Mouse (Mus musculus): ENCODE measurements around the gene Cbx2. TPM values are rescaled to one million over a fixed set of nuclear protein-coding genes. Genes with fewer than 3 reads are reported as not detected.

Gene Cbx2
- polyA plus RNA-seq, 1 experiment = 10.2 TPM

DNA sequence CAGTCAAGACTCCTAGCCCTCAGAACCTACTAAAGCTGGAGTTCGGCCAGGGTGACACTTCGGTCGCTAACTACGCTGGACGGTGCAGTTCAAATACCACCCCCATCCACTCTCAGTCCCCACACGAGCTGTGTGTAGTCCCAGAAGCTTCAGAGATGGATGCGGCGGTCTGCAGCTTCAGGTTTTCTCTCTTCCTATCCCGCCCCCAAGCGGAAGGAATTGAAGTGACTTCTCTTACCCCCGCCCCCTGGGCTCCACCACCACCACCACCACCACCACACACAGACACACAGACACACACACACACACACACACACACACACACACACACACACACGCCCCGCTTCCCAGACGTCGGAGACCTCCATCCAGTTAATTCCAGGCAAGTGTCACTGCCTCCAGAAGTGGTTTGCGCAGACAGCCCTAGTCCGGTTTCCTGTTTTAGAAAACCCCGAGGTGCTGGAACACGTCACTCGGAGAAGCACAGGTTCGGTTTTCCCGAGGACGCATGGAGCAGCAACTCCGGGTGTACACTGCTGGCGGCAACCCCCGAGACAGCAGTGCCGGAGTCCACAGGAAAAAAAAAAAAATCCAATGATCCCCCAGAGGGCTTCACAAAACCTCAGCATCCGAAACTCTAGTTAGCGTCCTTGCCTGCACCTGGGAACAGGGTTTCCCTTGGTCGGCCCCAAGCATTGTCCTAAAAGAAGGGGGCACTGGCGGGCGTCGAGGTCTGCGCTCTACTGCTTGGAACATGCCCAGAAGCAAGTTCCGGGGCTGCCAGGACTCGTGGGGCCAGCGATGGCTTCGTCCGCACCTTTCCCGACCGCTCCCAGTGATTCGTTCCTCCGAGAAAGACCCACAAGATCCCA lies 24.7 kb downstream of the Cbx2 start:
- no peaks in the 10 kb centered on the region for H3K79me2 ChIP-seq (ENCODE audit: control insufficient read depth, insufficient read depth)
- H3K36me3 ChIP-seq (ENCODE audit: control insufficient read depth, insufficient read depth) = no peaks in the 10 kb centered on the region
- peaks cover 37% of the 10 kb centered on the region for H3K27me3 ChIP-seq (ENCODE audit: control insufficient read depth, insufficient read depth, insufficient read length)
- H3K4me3 ChIP-seq = peak overlapping the region; percentile 12
- H3K4me2 ChIP-seq (ENCODE audit: low read depth) = peak overlapping the region; percentile 76
- no peak for TF ChIP-seq POLR2A (IDR thresholded peaks at IDR 0.05; ENCODE audit: insufficient read length, low read depth)
- no peak for TF ChIP-seq TCF12 (IDR thresholded peaks at IDR 0.05; ENCODE audit: insufficient read depth, poor library complexity, severe bottlenecking)
- TF ChIP-seq MYOD1 (IDR thresholded peaks at IDR 0.05; ENCODE audit: control insufficient read depth in 1 of 3, insufficient read length in 2 of 3, low read depth in 2 of 3) = no peak
- no peak for TF ChIP-seq USF1 (IDR thresholded peaks at IDR 0.05; ENCODE audit: low read depth)
- TF ChIP-seq TCF3 (IDR thresholded peaks at IDR 0.05; ENCODE audit: insufficient read length, low read depth) = no peak
- no peak for TF ChIP-seq SRF (IDR thresholded peaks at IDR 0.05; ENCODE audit: control insufficient read depth, insufficient read length, low read depth)
- no peak for TF ChIP-seq MYOG (IDR thresholded peaks at IDR 0.05; ENCODE audit: control insufficient read depth in 1 of 3, insufficient read depth in 1 of 3, insufficient read length in 2 of 3, low read depth in 2 of 3)
- no peak for TF ChIP-seq POLR2AphosphoS2 (IDR thresholded peaks at IDR 0.05; ENCODE audit: insufficient read length, low read depth)
- no peak overlapping the region for H3ac ChIP-seq (ENCODE audit: control insufficient read depth, insufficient read length)

DNA sequence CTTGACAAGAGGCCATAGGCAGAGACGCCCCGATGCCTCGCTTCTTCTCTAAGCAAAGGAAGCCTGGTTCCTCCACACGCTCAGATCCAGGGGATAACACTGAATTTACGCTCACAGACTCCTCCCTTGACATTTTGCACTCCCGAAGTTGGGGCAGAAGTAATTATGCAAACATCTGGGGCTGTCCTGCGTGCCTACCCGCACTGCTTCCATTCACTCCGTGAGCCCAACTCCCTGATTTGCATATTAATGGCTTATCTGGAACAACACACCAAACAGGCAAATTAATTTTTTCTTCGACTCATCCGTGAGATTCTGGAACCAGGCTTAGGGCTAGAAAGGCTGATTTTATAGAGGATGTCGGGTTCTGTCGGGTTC lies 25.4 kb downstream of the Cbx2 start:
- no peak overlapping the region for H3K4me2 ChIP-seq (ENCODE audit: low read depth)
- H3K79me2 ChIP-seq (ENCODE audit: control insufficient read depth, insufficient read depth) = no peaks in the 10 kb centered on the region
- no peak for TF ChIP-seq POLR2A (IDR thresholded peaks at IDR 0.05; ENCODE audit: insufficient read length, low read depth)
- TF ChIP-seq MAX (IDR thresholded peaks at IDR 0.05; ENCODE audit: low read depth) = no peak
- TF ChIP-seq POLR2AphosphoS2 (IDR thresholded peaks at IDR 0.05; ENCODE audit: insufficient read length, low read depth) = no peak
- TF ChIP-seq SRF (IDR thresholded peaks at IDR 0.05; ENCODE audit: control insufficient read depth, insufficient read length, low read depth) = no peak
- TF ChIP-seq REST (IDR thresholded peaks at IDR 0.05; ENCODE audit: insufficient read depth, insufficient read length) = no peak
- TF ChIP-seq TCF3 (IDR thresholded peaks at IDR 0.05; ENCODE audit: insufficient read length, low read depth) = no peak
- no peak for TF ChIP-seq USF1 (IDR thresholded peaks at IDR 0.05; ENCODE audit: low read depth)
- TF ChIP-seq E2F4 (IDR thresholded peaks at IDR 0.05; ENCODE audit: insufficient read depth) = no peak
- no peak for TF ChIP-seq TCF12 (IDR thresholded peaks at IDR 0.05; ENCODE audit: insufficient read depth, poor library complexity, severe bottlenecking)
- no peak for TF ChIP-seq MYOG (IDR thresholded peaks at IDR 0.05; ENCODE audit: control insufficient read depth in 1 of 3, insufficient read depth in 1 of 3, insufficient read length in 2 of 3, low read depth in 2 of 3)
- no peak for TF ChIP-seq MYOD1 (IDR thresholded peaks at IDR 0.05; ENCODE audit: control insufficient read depth in 1 of 3, insufficient read length in 2 of 3, low read depth in 2 of 3)
- TF ChIP-seq CEBPB (IDR thresholded peaks at IDR 0.05; ENCODE audit: insufficient read depth, poor library complexity, severe bottlenecking) = no peak
- H3K4me3 ChIP-seq = no peak overlapping the region
- no peak overlapping the region for H3ac ChIP-seq (ENCODE audit: control insufficient read depth, insufficient read length)
- no peaks in the 10 kb centered on the region for H3K36me3 ChIP-seq (ENCODE audit: control insufficient read depth, insufficient read depth)
- H3K27me3 ChIP-seq (ENCODE audit: control insufficient read depth, insufficient read depth, insufficient read length) = peaks cover 36% of the 10 kb centered on the region

DNA sequence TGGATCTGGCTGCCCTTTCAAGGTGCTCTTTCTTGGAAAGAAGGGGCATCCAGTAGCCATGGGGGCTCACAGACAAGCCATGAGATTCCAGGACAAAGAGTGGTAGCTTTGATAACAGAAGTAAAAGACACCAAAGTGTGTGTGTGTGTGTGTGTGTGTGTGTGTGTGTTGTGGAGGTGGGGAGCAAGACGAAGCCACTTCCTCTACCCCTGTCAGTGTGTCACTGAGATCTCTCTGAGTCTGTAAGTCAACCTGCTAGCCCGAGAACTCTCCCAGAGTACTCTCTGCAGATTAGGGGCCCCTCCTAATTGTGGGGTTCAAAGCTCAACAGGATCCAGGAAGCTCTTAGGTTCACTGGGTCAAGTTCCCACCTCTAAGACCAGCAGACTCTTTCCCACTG lies 27.6 kb downstream of the Cbx2 start:
- no peak overlapping the region for H3ac ChIP-seq (ENCODE audit: control insufficient read depth, insufficient read length)
- TF ChIP-seq MAX (IDR thresholded peaks at IDR 0.05; ENCODE audit: low read depth) (no peak), REST (IDR thresholded peaks at IDR 0.05; ENCODE audit: insufficient read depth, insufficient read length) (no peak), E2F4 (IDR thresholded peaks at IDR 0.05; ENCODE audit: insufficient read depth) (no peak), POLR2AphosphoS2 (IDR thresholded peaks at IDR 0.05; ENCODE audit: insufficient read length, low read depth) (no peak), MYOG (IDR thresholded peaks at IDR 0.05; ENCODE audit: control insufficient read depth in 1 of 3, insufficient read depth in 1 of 3, insufficient read length in 2 of 3, low read depth in 2 of 3) (no peak), TCF3 (IDR thresholded peaks at IDR 0.05; ENCODE audit: insufficient read length, low read depth) (no peak), POLR2A (IDR thresholded peaks at IDR 0.05; ENCODE audit: insufficient read length, low read depth) (no peak), MYOD1 (IDR thresholded peaks at IDR 0.05; ENCODE audit: control insufficient read depth in 1 of 3, insufficient read length in 2 of 3, low read depth in 2 of 3) (no peak), SRF (IDR thresholded peaks at IDR 0.05; ENCODE audit: control insufficient read depth, insufficient read length, low read depth) (no peak), CEBPB (IDR thresholded peaks at IDR 0.05; ENCODE audit: insufficient read depth, poor library complexity, severe bottlenecking) (no peak), USF1 (IDR thresholded peaks at IDR 0.05; ENCODE audit: low read depth) (no peak), TCF12 (IDR thresholded peaks at IDR 0.05; ENCODE audit: insufficient read depth, poor library complexity, severe bottlenecking) (no peak)
- no peaks in the 10 kb centered on the region for H3K36me3 ChIP-seq (ENCODE audit: control insufficient read depth, insufficient read depth)
- peaks cover 27% of the 10 kb centered on the region for H3K27me3 ChIP-seq (ENCODE audit: control insufficient read depth, insufficient read depth, insufficient read length)
- no peak overlapping the region for H3K4me2 ChIP-seq (ENCODE audit: low read depth)
- no peak overlapping the region for H3K4me3 ChIP-seq
- no peaks in the 10 kb centered on the region for H3K79me2 ChIP-seq (ENCODE audit: control insufficient read depth, insufficient read depth)

DNA sequence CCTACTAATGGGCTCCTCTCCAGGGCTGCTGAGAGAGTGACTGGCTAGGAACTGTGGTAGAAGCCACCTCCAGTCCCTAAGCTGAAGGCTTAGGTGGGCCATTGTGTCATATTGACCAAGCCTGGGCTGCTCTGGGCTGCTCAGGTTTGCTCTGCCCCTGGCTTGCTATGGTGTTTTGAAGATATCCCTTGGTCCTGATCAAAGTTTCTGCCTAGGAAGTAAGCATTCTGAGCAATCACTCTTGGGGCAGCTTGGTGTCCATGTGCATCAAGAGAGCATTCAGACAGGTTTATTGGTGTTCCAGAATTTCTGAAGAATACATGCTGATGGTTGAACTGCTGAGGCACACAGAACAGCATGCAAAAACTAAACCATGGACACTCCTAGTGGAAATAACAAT lies 28.7 kb downstream of the Cbx2 start:
- no peak overlapping the region for H3ac ChIP-seq (ENCODE audit: control insufficient read depth, insufficient read length)
- H3K4me2 ChIP-seq (ENCODE audit: low read depth) = no peak overlapping the region
- H3K36me3 ChIP-seq (ENCODE audit: control insufficient read depth, insufficient read depth) = no peaks in the 10 kb centered on the region
- H3K4me3 ChIP-seq = no peak overlapping the region
- H3K27me3 ChIP-seq (ENCODE audit: control insufficient read depth, insufficient read depth, insufficient read length) = peaks cover 25% of the 10 kb centered on the region
- TF ChIP-seq POLR2AphosphoS2 (IDR thresholded peaks at IDR 0.05; ENCODE audit: insufficient read length, low read depth) (no peak), MYOD1 (IDR thresholded peaks at IDR 0.05; ENCODE audit: control insufficient read depth in 1 of 3, insufficient read length in 2 of 3, low read depth in 2 of 3) (no peak), REST (IDR thresholded peaks at IDR 0.05; ENCODE audit: insufficient read depth, insufficient read length) (no peak), MYOG (IDR thresholded peaks at IDR 0.05; ENCODE audit: control insufficient read depth in 1 of 3, insufficient read depth in 1 of 3, insufficient read length in 2 of 3, low read depth in 2 of 3) (no peak), E2F4 (IDR thresholded peaks at IDR 0.05; ENCODE audit: insufficient read depth) (no peak), MAX (IDR thresholded peaks at IDR 0.05; ENCODE audit: low read depth) (no peak), TCF3 (IDR thresholded peaks at IDR 0.05; ENCODE audit: insufficient read length, low read depth) (no peak), CEBPB (IDR thresholded peaks at IDR 0.05; ENCODE audit: insufficient read depth, poor library complexity, severe bottlenecking) (no peak), USF1 (IDR thresholded peaks at IDR 0.05; ENCODE audit: low read depth) (no peak), POLR2A (IDR thresholded peaks at IDR 0.05; ENCODE audit: insufficient read length, low read depth) (no peak), SRF (IDR thresholded peaks at IDR 0.05; ENCODE audit: control insufficient read depth, insufficient read length, low read depth) (no peak), TCF12 (IDR thresholded peaks at IDR 0.05; ENCODE audit: insufficient read depth, poor library complexity, severe bottlenecking) (no peak)
- H3K79me2 ChIP-seq (ENCODE audit: control insufficient read depth, insufficient read depth) = no peaks in the 10 kb centered on the region
